Mouse (Mus musculus) monocyte, adult 5-6 weeks (primary cell): ENCODE results near the gene Ms4a15. TPM values are rescaled to one million over a fixed set of nuclear protein-coding genes. Genes with fewer than 3 reads are reported as not detected.

Experiments used
- ATAC-seq: fragments of 153-309, 156-312 bp; replicated peaks from 2 replicates; pipeline ENCODE4 v1.8.0; 2017; ENCODE audit warnings: mild to moderate bottlenecking; ENCODE audit not compliant: low TSS enrichment, insufficient number of reproducible peaks, severe bottlenecking, poor library complexity, low FRiP score
- total RNA-seq: library from RNA; stranded (forward); fragments of 200-1000, 200-491, 200-594 nt; gene quantifications from 3 replicates; pipeline ENCODE4 v1.2.3, GENCODE M21; 2017

Gene Ms4a15
- total RNA-seq, 1 experiment from 2014 or later, result 0.67 TPM

DNA sequence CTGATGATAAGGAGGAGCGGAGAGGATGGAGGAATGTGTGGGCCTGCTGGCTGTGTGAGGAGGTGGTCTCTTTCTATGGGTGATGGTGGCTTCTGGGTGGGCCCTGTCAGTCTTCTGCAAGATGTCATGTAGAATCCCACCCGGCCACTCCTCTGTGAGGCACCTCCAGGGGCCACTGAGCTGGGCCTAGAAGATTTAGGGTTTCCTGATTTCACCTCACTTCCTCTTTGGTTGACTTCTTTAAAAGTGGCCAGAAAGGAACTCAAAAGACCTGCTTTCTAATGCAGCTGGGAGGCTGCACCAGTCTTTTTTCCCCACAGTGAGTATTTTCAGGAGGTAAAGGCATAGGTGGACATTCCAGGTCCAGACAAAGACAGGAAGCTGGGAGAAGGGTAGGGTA lies 62.4 kb downstream of the Ms4a15 start:
- ATAC-seq, result 0 out of 2 replicates have a peak, but pooled peaks have one; percentile 43

Other genes starting within 250 kb of the Ms4a15 start
- gene Cd6, start 163.2 kb downstream of the Ms4a15 start, total RNA-seq, result 1.8 to 3.3 TPM (median 2.2 TPM) in 3 replicates
- 23.9 to 28.8 TPM (median 26.8 TPM) in 3 replicates for gene Slc15a3, start 153.5 kb downstream of the Ms4a15 start, total RNA-seq
- 0.58 TPM in 1 of 3 replicates, not detected in the others for gene Tmem132a, start 123.3 kb downstream of the Ms4a15 start, total RNA-seq
- gene Tmem109, start 111.2 kb downstream of the Ms4a15 start, total RNA-seq, result 32.4 to 64.6 TPM (median 53.0 TPM) in 3 replicates
- gene Prpf19, start 98.0 kb downstream of the Ms4a15 start, total RNA-seq, result 74.0 to 103 TPM (median 96.6 TPM) in 3 replicates
- not detected in 3 replicates for gene Zp1, start 72.6 kb downstream of the Ms4a15 start, total RNA-seq
- gene Ptgdr2, start 56.1 kb downstream of the Ms4a15 start, total RNA-seq, result 0.75 to 1.6 TPM in 2 of 3 replicates, not detected in the other
- gene Ccdc86, start 44.0 kb downstream of the Ms4a15 start, total RNA-seq, result 15.3 to 26.6 TPM (median 16.1 TPM) in 3 replicates
- not detected in 3 replicates for gene Ms4a10, start 18.6 kb downstream of the Ms4a15 start, total RNA-seq
- not detected in 3 replicates for gene Ms4a18, start 24.8 kb upstream of the Ms4a15 start, total RNA-seq
- gene Ms4a8a, start 87.9 kb upstream of the Ms4a15 start, total RNA-seq, result 1.1 to 8.6 TPM (median 4.5 TPM) in 3 replicates
- 3.3 TPM in 1 of 3 replicates, not detected in the others for gene 1700017D01Rik, start 137.6 kb upstream of the Ms4a15 start, total RNA-seq
- not detected in 3 replicates for gene 1700025F22Rik, start 172.1 kb upstream of the Ms4a15 start, total RNA-seq
- not detected in 3 replicates for gene Ms4a13, start 203.5 kb upstream of the Ms4a15 start, total RNA-seq
- gene Ms4a12, start 239.2 kb upstream of the Ms4a15 start, total RNA-seq, result not detected in 3 replicates